Mouse (Mus musculus) heart, postnatal 25 days (tissue): ENCODE data around the gene Casq2. TPM values are rescaled to one million over a fixed set of nuclear protein-coding genes. Genes with fewer than 3 reads are reported as not detected.
"Not testable (repeated sequence)": the region's sequence is repeated elsewhere in the genome, so short reads cannot be mapped to it uniquely, and the experiment has no call there.

ENCODE experiments used
- DNase-seq: peaks from one replicate; pipeline ENCODE4 v3.0.0; 2022; ENCODE audit warnings: low spot score
- intact Hi-C: fragments of 180-260 bp; cut with DNase I; formaldehyde crosslinking; loops from one replicate; pipeline ENCODE4 v1.15.1; 2025
- total RNA-seq, 2 experiments: library from RNA; stranded (reverse); gene quantifications; 2 replicates each; pipeline ENCODE4 v1.2.3; 2021

Casq2 gene
- total RNA-seq, 2 experiments from 2014 or later = 1,096 to 1,107 TPM

GRCm38 (mm10) chr3:102156737-102157136, 70.5 kb downstream of the Casq2 start:
- intact Hi-C loops = no loop called here
- no peak for DNase-seq

GRCm38 (mm10) chr3:102157652-102158051, 71.4 kb downstream of the Casq2 start:
- intact Hi-C loops = no loop called here

GRCm38 (mm10) chr3:102158759-102159422, 72.7 kb downstream of the Casq2 start:
- DNase-seq = no peak
- intact Hi-C loops = no loop called here

More at GRCm38 (mm10) chr3:102157652-102158051, 71.4 kb downstream of the Casq2 start:
- DNase-seq = no peak

GRCm38 (mm10) chr3:102159423-102160325, 73.5 kb downstream of the Casq2 start:
- no peak for DNase-seq
- intact Hi-C loops = no loop called here

GRCm38 (mm10) chr3:102163861-102164260, 77.6 kb downstream of the Casq2 start:
- intact Hi-C loops, DNase-seq: not testable (repeated sequence)

- intact Hi-C loops = loop anchor here (5.0 kb wide), 1 partner anchor 37 kb away; the partner anchor contains the start of gene Vangl1
- DNase-seq = no peak
Measured at GRCm38 (mm10) chr3:102164911-102165310, 78.7 kb downstream of the Casq2 start.

GRCm38 (mm10) chr3:102165536-102166286, 79.5 kb downstream of the Casq2 start:
- intact Hi-C loops = loop anchor here (5.0 kb wide), 1 partner anchor 37 kb away; the partner anchor contains the start of gene Vangl1
- no peak for DNase-seq

- intact Hi-C loops = loop anchor here (5.0 kb wide), 1 partner anchor 36 kb away; the partner anchor contains the start of gene Vangl1
- DNase-seq = no peak
Measured at GRCm38 (mm10) chr3:102166287-102166620, 80.0 kb downstream of the Casq2 start.

GRCm38 (mm10) chr3:102166794-102167193, 80.6 kb downstream of the Casq2 start:
- intact Hi-C loops = loop anchor here (5.0 kb wide), 1 partner anchor 36 kb away; the partner anchor contains the start of gene Vangl1

GRCm38 (mm10) chr3:102167555-102168210, 81.5 kb downstream of the Casq2 start:
- no peak for DNase-seq
- intact Hi-C loops = loop anchor here (5.0 kb wide), 1 partner anchor 35 kb away; the partner anchor contains the start of gene Vangl1

More at GRCm38 (mm10) chr3:102166794-102167193, 80.6 kb downstream of the Casq2 start:
- DNase-seq = no peak

GRCm38 (mm10) chr3:102169197-102169905, 83.1 kb downstream of the Casq2 start:
- DNase-seq = peak; percentile 79
- intact Hi-C loops = loop anchor here (5.0 kb wide), 1 partner anchor 33 kb away; the partner anchor contains the start of gene Vangl1

GRCm38 (mm10) chr3:102174118-102174865, 88.1 kb downstream of the Casq2 start:
- intact Hi-C loops = no loop called here
- DNase-seq = no peak

- DNase-seq = no peak
- intact Hi-C loops = no loop called here
Measured at GRCm38 (mm10) chr3:102175701-102176100, 89.5 kb downstream of the Casq2 start.

GRCm38 (mm10) chr3:102176116-102176515, 89.9 kb downstream of the Casq2 start:
- intact Hi-C loops = no loop called here
- no peak for DNase-seq

- no peak for DNase-seq
- intact Hi-C loops = no loop called here
Measured at GRCm38 (mm10) chr3:102177837-102178615, 91.8 kb downstream of the Casq2 start.

GRCm38 (mm10) chr3:102179869-102180268, 93.7 kb downstream of the Casq2 start:
- intact Hi-C loops = no loop called here
- no peak for DNase-seq

- DNase-seq = no peak
- intact Hi-C loops = no loop called here
Measured at GRCm38 (mm10) chr3:102180746-102181145, 94.5 kb downstream of the Casq2 start.
